Mouse (Mus musculus): ENCODE measurements around the gene Gna15. TPM values are rescaled to one million over a fixed set of nuclear protein-coding genes. Genes with fewer than 3 reads are reported as not detected.

The Gna15 gene
- polyA plus RNA-seq, 2 experiments = 3.2 to 4.6 TPM

GRCm38 (mm10) chr10:81481605-81482532, 42.2 kb downstream of the Gna15 start:
- H3K27ac ChIP-seq = no peak overlapping the region
- peak overlapping the region; percentile 21 to 37 for H3K4me3 ChIP-seq (ENCODE audit: insufficient read depth in 1 of 2, low read depth in 2 of 2, low read length in 2 of 2)
- no peak overlapping the region for H3K9ac ChIP-seq (replicated peaks)
- H3K9me3 ChIP-seq (ENCODE audit: control insufficient read depth, low read length) = no peaks in the 10 kb centered on the region
- peak overlapping the region; percentile 50 for H3K4me2 ChIP-seq (ENCODE audit: low read depth)
- H3K4me1 ChIP-seq (replicated peaks; ENCODE audit: control insufficient read depth in 2 of 2, insufficient read depth in 2 of 2, low read length in 1 of 2) = 0 out of 4 replicates have a peak, but pooled peaks cover 0 to 2% of the 10 kb centered on the region in 2 experiments
- ATAC-seq (ENCODE audit: insufficient read depth) = 0 out of 2 replicates have a peak, but pooled peaks have one; percentile 12
- TF ChIP-seq EP300 (IDR thresholded peaks at IDR 0.05; ENCODE audit: low read depth) = no peak
- no peak for TF ChIP-seq CTCF (IDR thresholded peaks at IDR 0.05; ENCODE audit: low read depth)
- no peak for DNase-seq (ENCODE audit: low read depth in 3 of 3, low spot score in 3 of 3)
- 9% methylated on average over 35 of the region's 35 CpGs for WGBS (ENCODE audit: insufficient replicate concordance)
- 0 out of 2 replicates have a peak, but pooled peaks cover under 1% of the 10 kb centered on the region for H3K36me3 ChIP-seq (replicated peaks; ENCODE audit: control insufficient read depth, insufficient read depth, low read depth)
- peaks cover 21% of the 10 kb centered on the region for H3K27me3 ChIP-seq (ENCODE audit: control insufficient read depth, insufficient read depth, low read length)

- no peaks in the 10 kb centered on the region for H3K9me3 ChIP-seq (ENCODE audit: control insufficient read depth, low read length)
- no peak for TF ChIP-seq CTCF (IDR thresholded peaks at IDR 0.05; ENCODE audit: low read depth)
- no peak for TF ChIP-seq EP300 (IDR thresholded peaks at IDR 0.05; ENCODE audit: low read depth)
- no peak for DNase-seq (ENCODE audit: low read depth in 3 of 3, low spot score in 3 of 3)
Observed at GRCm38 (mm10) chr10:81474461-81474860, 49.6 kb downstream of the Gna15 start.

GRCm38 (mm10) chr10:81473003-81473451, 51.0 kb downstream of the Gna15 start:
- H3K9ac ChIP-seq (replicated peaks) = no peak overlapping the region
- no peaks in the 10 kb centered on the region for H3K36me3 ChIP-seq (replicated peaks; ENCODE audit: control insufficient read depth, insufficient read depth, low read depth)
- WGBS (ENCODE audit: insufficient replicate concordance) = 5% methylated on average over 22 of the region's 22 CpGs
- no peaks in the 10 kb centered on the region for H3K9me3 ChIP-seq (ENCODE audit: control insufficient read depth, low read length)
- no peak overlapping the region for H3K4me3 ChIP-seq (ENCODE audit: insufficient read depth in 1 of 2, low read depth in 2 of 2, low read length in 2 of 2)
- no peak for DNase-seq (ENCODE audit: low read depth in 3 of 3, low spot score in 3 of 3)
- H3K27me3 ChIP-seq (ENCODE audit: control insufficient read depth, insufficient read depth, low read length) = peaks cover 45% of the 10 kb centered on the region
- no peak overlapping the region for H3K4me2 ChIP-seq (ENCODE audit: low read depth)
- H3K4me1 ChIP-seq (replicated peaks; ENCODE audit: control insufficient read depth in 2 of 2, insufficient read depth in 2 of 2, low read length in 1 of 2) = 0 out of 4 replicates have a peak, but pooled peaks cover 0 to 2% of the 10 kb centered on the region in 2 experiments
- TF ChIP-seq CTCF (IDR thresholded peaks at IDR 0.05; ENCODE audit: low read depth) = no peak
- TF ChIP-seq EP300 (IDR thresholded peaks at IDR 0.05; ENCODE audit: low read depth) = no peak
- H3K27ac ChIP-seq = no peak overlapping the region
- ATAC-seq (ENCODE audit: insufficient read depth) = no peak

More at GRCm38 (mm10) chr10:81474461-81474860, 49.6 kb downstream of the Gna15 start:
- Histone ChIP-seq H3K27me3 (ENCODE audit: control insufficient read depth, insufficient read depth, low read length) (peaks cover 46% of the 10 kb centered on the region), H3K4me2 (ENCODE audit: low read depth) (no peak overlapping the region), H3K27ac (no peak overlapping the region), H3K4me1 (replicated peaks; ENCODE audit: control insufficient read depth in 2 of 2, insufficient read depth in 2 of 2, low read length in 1 of 2) (0 out of 4 replicates have a peak, but pooled peaks cover 0 to 2% of the 10 kb centered on the region in 2 experiments), H3K9ac (replicated peaks) (no peak overlapping the region), H3K4me3 (ENCODE audit: insufficient read depth in 1 of 2, low read depth in 2 of 2, low read length in 2 of 2) (no peak overlapping the region), H3K36me3 (replicated peaks; ENCODE audit: control insufficient read depth, insufficient read depth, low read depth) (no peaks in the 10 kb centered on the region)
- ATAC-seq (ENCODE audit: insufficient read depth) = no peak
- WGBS (ENCODE audit: insufficient replicate concordance) = 59% methylated on average over 10 of the region's 10 CpGs

GRCm38 (mm10) chr10:81472403-81473002, 51.5 kb downstream of the Gna15 start:
- WGBS (ENCODE audit: insufficient replicate concordance) = 7% methylated on average over 18 of the region's 18 CpGs
- H3K27me3 ChIP-seq (ENCODE audit: control insufficient read depth, insufficient read depth, low read length) = peaks cover 43% of the 10 kb centered on the region
- TF ChIP-seq CTCF (IDR thresholded peaks at IDR 0.05; ENCODE audit: low read depth) (no peak), EP300 (IDR thresholded peaks at IDR 0.05; ENCODE audit: low read depth) (no peak)
- no peaks in the 10 kb centered on the region for H3K9me3 ChIP-seq (ENCODE audit: control insufficient read depth, low read length)
- DNase-seq (ENCODE audit: low read depth in 3 of 3, low spot score in 3 of 3) (no peak), ATAC-seq (ENCODE audit: insufficient read depth) (no peak)
- no peak overlapping the region for H3K4me2 ChIP-seq (ENCODE audit: low read depth)
- H3K36me3 ChIP-seq (replicated peaks; ENCODE audit: control insufficient read depth, insufficient read depth, low read depth) = no peaks in the 10 kb centered on the region
- no peak overlapping the region for H3K27ac ChIP-seq
- H3K4me3 ChIP-seq (ENCODE audit: insufficient read depth in 1 of 2, low read depth in 2 of 2, low read length in 2 of 2) = no peak overlapping the region
- 0 out of 4 replicates have a peak, but pooled peaks cover 0 to 2% of the 10 kb centered on the region in 2 experiments for H3K4me1 ChIP-seq (replicated peaks; ENCODE audit: control insufficient read depth in 2 of 2, insufficient read depth in 2 of 2, low read length in 1 of 2)
- H3K9ac ChIP-seq (replicated peaks) = no peak overlapping the region

GRCm38 (mm10) chr10:81470454-81470853, 53.6 kb downstream of the Gna15 start:
- H3K27me3 ChIP-seq (ENCODE audit: control insufficient read depth, insufficient read depth, low read length) = peaks cover 35% of the 10 kb centered on the region
- DNase-seq (ENCODE audit: low read depth in 3 of 3, low spot score in 3 of 3) (no peak), ATAC-seq (ENCODE audit: insufficient read depth) (no peak)
- no peak overlapping the region for H3K9ac ChIP-seq (replicated peaks)
- H3K9me3 ChIP-seq (ENCODE audit: control insufficient read depth, low read length) = no peaks in the 10 kb centered on the region
- H3K36me3 ChIP-seq (replicated peaks; ENCODE audit: control insufficient read depth, insufficient read depth, low read depth) = no peaks in the 10 kb centered on the region
- WGBS (ENCODE audit: insufficient replicate concordance) = 31% methylated on average over 18 of the region's 18 CpGs
- H3K4me2 ChIP-seq (ENCODE audit: low read depth) = no peak overlapping the region
- H3K4me3 ChIP-seq (ENCODE audit: insufficient read depth in 1 of 2, low read depth in 2 of 2, low read length in 2 of 2) = no peak overlapping the region
- H3K4me1 ChIP-seq (replicated peaks; ENCODE audit: control insufficient read depth in 2 of 2, insufficient read depth in 2 of 2, low read length in 1 of 2) = no peaks in the 10 kb centered on the region
- no peak for TF ChIP-seq CTCF (IDR thresholded peaks at IDR 0.05; ENCODE audit: low read depth)
- no peak for TF ChIP-seq EP300 (IDR thresholded peaks at IDR 0.05; ENCODE audit: low read depth)
- H3K27ac ChIP-seq = no peak overlapping the region
